Mouse (Mus musculus): Measurements from ENCODE around the gene Stmn1.
"Not testable (repeated sequence)": the region's sequence is repeated elsewhere in the genome, so short reads cannot be mapped to it uniquely, and the experiment has no call there.

GRCm38 (mm10) chr4:134498983-134499382 lies 30.9 kb downstream of the Stmn1 start:
- not testable (repeated sequence) for TF ChIP-seq POLR2A (IDR thresholded peaks at IDR 0.05; ENCODE audit: low read depth, low read length); CTCF (IDR thresholded peaks at IDR 0.05; ENCODE audit: extremely low read depth, insufficient read depth, insufficient read length, insufficient replicate concordance)

All from spleen, adult 2 months (tissue).